Comparison of ENCODE assay signal across 23 mouse cellular contexts in the genomic region with DNA sequence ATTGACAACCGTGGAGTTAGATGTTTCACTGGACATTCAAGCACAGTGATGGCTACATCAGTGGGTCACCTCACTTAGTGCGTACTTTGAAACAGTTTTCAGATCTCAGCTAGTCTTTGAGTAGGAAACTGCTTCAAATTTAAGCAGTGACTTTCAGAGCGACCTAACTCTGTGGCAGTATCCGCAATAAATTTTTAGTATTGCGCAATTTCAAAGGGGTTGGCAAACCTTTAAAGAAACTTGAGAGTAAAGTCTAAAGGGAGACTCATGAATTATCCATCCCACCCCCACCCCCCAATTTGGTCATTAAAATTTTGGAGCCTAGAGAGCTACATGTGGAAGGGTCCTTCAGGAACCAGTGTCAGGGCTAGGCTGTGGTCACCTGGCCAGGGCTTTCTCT. TPM values are rescaled to one million over a fixed set of nuclear protein-coding genes. Genes with fewer than 3 reads are reported as not detected.
DNase-seq lines count a peak whose midpoint lies in the region; ATAC-seq and TF ChIP-seq lines count a peak whose summit lies in the region.
"Had no signal": no experiment of that assay in that cellular context is flagged by ENCODE, and none has a peak within 500 bp of the region (broad histone marks: within the 10 kb centered on the region; RNA-seq: fewer than 3 reads in every experiment).

No protein-coding gene starts in this region.

- DNase-seq in lung, embryonic 14.5 days, result peak; percentile 61
- DNase-seq in lung, postnatal 4 days, result no peak
- peak; percentile 57 for DNase-seq in NIH3T3 (ENCODE audit: low read depth)
- DNase-seq in urinary bladder, postnatal 14 days (ENCODE audit: low spot score), result no peak
- no peak for DNase-seq in adrenal gland, postnatal 14 days
- DNase-seq in right cerebral cortex, postnatal 36 days (ENCODE audit: low spot score in 2 of 2), result no peak
- DNase-seq: adrenal gland, adult 2 months; adrenal gland, postnatal 10 days; adrenal gland, postnatal 36 days; cerebellum, adult 11-12 months; cerebellum, adult 2 months; cerebellum, adult 9-10 months; cerebellum, postnatal 10 days; cerebellum, postnatal 25 days; forebrain, postnatal 0 days had no signal

- 87% methylated on average over 5 of the region's 5 CpGs for WGBS in lung, embryonic 14.5 days

- no peak overlapping the region for H3K4me2 ChIP-seq in lung, embryonic 14.5 days
- H3K4me2 ChIP-seq: embryonic facial prominence, embryonic 12.5 days; forebrain, embryonic 13.5 days; forebrain, embryonic 15.5 days had no signal

- ATAC-seq in lung, embryonic 14.5 days (ENCODE audit: insufficient read depth), result no peak
- ATAC-seq in megakaryocyte progenitor cell, adult 5-6 weeks (replicated peaks; ENCODE audit: poor library complexity), result peak; percentile 46
- ATAC-seq: CD4-positive, CD25-positive, alpha-beta regulatory T cell, adult 4 months; forebrain, embryonic 13.5 days; forebrain, embryonic 15.5 days; forebrain, postnatal 0 days had no signal

- H3K27me3 ChIP-seq in lung, embryonic 14.5 days (ENCODE audit: insufficient read depth, low read length), result no peaks in the 10 kb centered on the region
- H3K27me3 ChIP-seq: CH12.LX; embryonic facial prominence, embryonic 12.5 days; forebrain, embryonic 13.5 days; forebrain, embryonic 15.5 days had no signal

- H3K4me1 ChIP-seq in lung, embryonic 14.5 days (ENCODE audit: insufficient read depth), result no peaks in the 10 kb centered on the region; the same call in 1 of the 2 replicates
- H3K4me1 ChIP-seq: embryonic facial prominence, embryonic 10.5 days; forebrain, embryonic 13.5 days had no signal

- no peak overlapping the region for H3K9ac ChIP-seq in lung, embryonic 14.5 days
- H3K9ac ChIP-seq: embryonic facial prominence, embryonic 12.5 days; forebrain, embryonic 13.5 days; forebrain, embryonic 15.5 days; forebrain, postnatal 0 days had no signal

- H3K27ac ChIP-seq in lung, embryonic 14.5 days (ENCODE audit: low read depth), result no peak overlapping the region
- H3K27ac ChIP-seq: embryonic facial prominence, embryonic 10.5 days; embryonic facial prominence, embryonic 12.5 days; forebrain, embryonic 13.5 days; forebrain, embryonic 15.5 days had no signal

- H3K9me3 ChIP-seq in lung, embryonic 14.5 days (ENCODE audit: low read depth, low read length), result no peaks in the 10 kb centered on the region
- H3K9me3 ChIP-seq: embryonic facial prominence, embryonic 10.5 days; embryonic facial prominence, embryonic 12.5 days; forebrain, embryonic 13.5 days; forebrain, embryonic 15.5 days; G1E had no signal

- H3K4me3 ChIP-seq in lung, embryonic 14.5 days (ENCODE audit: low read depth, low read length), result no peak overlapping the region
- H3K4me3 ChIP-seq: embryonic facial prominence, embryonic 10.5 days; embryonic facial prominence, embryonic 12.5 days; forebrain, embryonic 13.5 days; forebrain, embryonic 15.5 days had no signal

- no peak for TF ChIP-seq CTCF in lung, embryonic 14.5 days (IDR thresholded peaks at IDR 0.05; ENCODE audit: low read depth)

- no peaks in the 10 kb centered on the region for H3K36me3 ChIP-seq in lung, embryonic 14.5 days (ENCODE audit: insufficient read depth)
- H3K36me3 ChIP-seq: embryonic facial prominence, embryonic 10.5 days; embryonic facial prominence, embryonic 12.5 days; forebrain, embryonic 15.5 days had no signal

RNA-seq across cellular contexts. Expression of gene Crim1, which starts 31.5 kb away (rescaled TPM):
- polyA plus RNA-seq in lung, embryonic 14.5 days (2014; fragmentation: Nextera tagmentation; extraction: Ambion mirVana), result 3.1 and 5.7 TPM in 2 replicates
- 1.2 and 2.1 TPM in 2 replicates for total RNA-seq in megakaryocyte progenitor cell, adult 5-6 weeks (2015)
- 0.79 and 1.3 TPM in 2 replicates for total RNA-seq in megakaryocyte progenitor cell, adult 5-6 weeks (2017)
- total RNA-seq in adrenal gland, postnatal 14 days (2021), result 31.4 and 36.7 TPM in 2 replicates

Comparison
In these comparisons a context has a peak if more than half of its experiments do, and no peak if none do; other contexts are left out.
1. DNase-seq: peak in lung, embryonic 14.5 days (single experiment) and NIH3T3 (single experiment); none in lung, postnatal 4 days (0 of 2), urinary bladder, postnatal 14 days (single experiment), adrenal gland, postnatal 14 days (single experiment) and right cerebral cortex, postnatal 36 days (0 of 2).
2. RNA of gene Crim1, which starts 31.5 kb away (total RNA-seq): 31.4 to 36.7 TPM in adrenal gland, postnatal 14 days; 0.79 to 2.1 TPM in megakaryocyte progenitor cell, adult 5-6 weeks; every median in the first group is over 10 times any median in the second.